Mouse (Mus musculus) lung, postnatal 0 days (tissue): ENCODE results near the gene 4931428L18Rik. TPM values are rescaled to one million over a fixed set of nuclear protein-coding genes. Genes with fewer than 3 reads are reported as not detected.
A peak's percentile ranks its signal among the peaks of the same experiment; 100 is the strongest.

ENCODE experiments used
- ATAC-seq: fragments of 200-750 bp; cut with Nextera tagmentation; 2 replicates; pipeline ENCODE4 v1.8.0; 2017; ENCODE audit warnings: moderate library complexity
- DNase-seq: peaks from one replicate; pipeline ENCODE4 v3.0.0-alpha.2; 2016; ENCODE audit warnings: low spot score
- H3K27ac ChIP-seq: fragments of 300-500 bp; sonication (generic); 2 replicates; pipeline ENCODE4 v1.5.1; 2014; ENCODE audit warnings: antibody characterized with exemption, mild to moderate bottlenecking, low read length, mixed read lengths
- H3K27me3 ChIP-seq: fragments of 300-500 bp; sonication (generic); replicated peaks from 2 replicates; pipeline ENCODE4 v1.6.1; 2014; ENCODE audit warnings: low read length, mixed read lengths; ENCODE audit not compliant: insufficient read depth
- H3K36me3 ChIP-seq: fragments of 300-500 bp; sonication (generic); 2 replicates; pipeline ENCODE4 v1.6.1; 2014; ENCODE audit warnings: low read length, mixed read lengths; ENCODE audit not compliant: insufficient read depth
- H3K4me1 ChIP-seq: fragments of 300-500 bp; sonication (generic); 2 replicates; pipeline ENCODE4 v1.6.1; 2014; ENCODE audit warnings: antibody characterized with exemption, low read depth, low read length, mixed read lengths; ENCODE audit not compliant: insufficient read depth
- H3K4me2 ChIP-seq: fragments of 300-500 bp; sonication (generic); replicated peaks from 2 replicates; pipeline ENCODE4 v1.6.1; 2014; ENCODE audit warnings: low read depth, mild to moderate bottlenecking, low read length, moderate library complexity, mixed read lengths
- H3K4me3 ChIP-seq: fragments of 300-500 bp; sonication (generic); 2 replicates; pipeline ENCODE4 v1.5.1; 2014; ENCODE audit warnings: low read depth, low read length
- H3K9ac ChIP-seq: fragments of 300-500 bp; sonication (generic); replicated peaks from 2 replicates; pipeline ENCODE4 v1.6.1; 2014; ENCODE audit warnings: low read depth, mild to moderate bottlenecking
- H3K9me3 ChIP-seq: fragments of 300-500 bp; sonication (generic); 2 replicates; pipeline ENCODE4 v1.6.1; 2016; ENCODE audit warnings: low read length, mixed read lengths
- CTCF ChIP-seq: IDR thresholded peaks from 2 replicates; pipeline ENCODE4 v1.5.1; 2016; ENCODE audit warnings: antibody characterized with exemption, mild to moderate bottlenecking
- EP300 ChIP-seq: IDR thresholded peaks from 2 replicates; pipeline ENCODE4 v1.6.1; 2016; ENCODE audit warnings: antibody characterized with exemption, mild to moderate bottlenecking, control low read depth
- WGBS: fragments of 180-500 bp; shearing (Covaris S2); extraction: QIAGEN DNeasy Blood & Tissue Kit; methylation state at CpG from one replicate; pipeline ENCODE4 v1.1.7; 2014; 5-methylcytosine and 5-hydroxymethylcytosine counted together
- polyA plus RNA-seq: library from polyadenylated mRNA; unstranded; fragments of >200 nt; fragmentation: Nextera tagmentation; extraction: Ambion mirVana; gene quantifications from 2 replicates; pipeline ENCODE4 v1.2.1, GENCODE M21; 2015

The 4931428L18Rik gene
- polyA plus RNA-seq, 1 experiment from 2014 or later: 0.43 TPM

- Histone ChIP-seq H3K9me3 (no peaks in the 10 kb centered on the region), H3K4me3 (peak overlapping the region; percentile 81), H3K36me3 (no peaks in the 10 kb centered on the region), H3K27me3 (no peaks in the 10 kb centered on the region), H3K4me1 (peaks cover 2% of the 10 kb centered on the region; the same call in 1 of the 2 replicates), H3K9ac (peak overlapping the region; percentile 52; the same call in 1 of the 2 replicates), H3K27ac (peak overlapping the region; percentile 100), H3K4me2 (peak overlapping the region; percentile 44)
- DNase-seq (no peak), ATAC-seq (no peak)
- 22% methylated on average over 5 of the region's 5 CpGs for WGBS
- no peak for TF ChIP-seq EP300
- no peak for TF ChIP-seq CTCF
These were observed 272.0 kb downstream of the 4931428L18Rik start for GRCm38 (mm10) chr1:30950456-30950835.

DNA sequence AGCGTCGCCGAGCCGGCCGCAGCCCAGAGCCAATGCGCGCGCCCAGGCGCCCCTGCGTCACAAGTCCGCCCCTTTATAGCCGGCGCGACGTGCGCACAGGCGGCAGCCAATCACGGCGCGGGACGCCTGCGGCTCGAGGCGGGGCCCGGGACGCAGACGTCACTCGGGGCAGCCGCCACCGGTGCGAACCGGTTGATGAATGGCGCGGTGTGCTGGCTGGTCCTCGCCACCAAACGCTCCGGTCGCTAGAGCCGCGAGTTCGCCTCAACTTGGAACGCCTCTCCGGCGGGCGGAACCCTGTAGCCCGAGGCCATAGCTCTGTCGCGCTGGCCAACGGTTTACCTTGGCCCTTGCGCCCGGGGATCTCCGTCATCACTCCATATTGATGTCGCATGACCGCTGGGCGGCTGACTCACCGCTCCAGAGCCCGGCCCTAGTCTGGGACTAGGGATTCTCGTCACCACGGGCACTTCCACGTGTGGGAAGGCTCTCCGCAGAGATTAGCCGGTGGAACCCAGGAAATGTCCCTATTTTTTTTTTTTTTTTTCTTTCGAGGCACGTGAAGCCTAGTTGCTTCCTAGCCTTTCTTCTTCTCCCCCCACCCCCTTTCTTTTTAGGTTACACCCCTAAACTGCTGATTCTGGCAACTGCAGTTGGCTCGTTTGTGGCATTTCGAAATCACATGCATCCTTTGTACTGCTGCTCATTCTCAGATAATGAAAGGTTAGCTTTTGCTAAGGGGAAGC is 272.6 kb downstream of the 4931428L18Rik start:
- Histone ChIP-seq H3K4me3 (peak overlapping the region; percentile 81), H3K4me2 (peak overlapping the region; percentile 44), H3K36me3 (no peaks in the 10 kb centered on the region), H3K9ac (peak overlapping the region; percentile 52), H3K27me3 (no peaks in the 10 kb centered on the region), H3K9me3 (no peaks in the 10 kb centered on the region), H3K27ac (peak overlapping the region; percentile 100), H3K4me1 (peaks cover 2% of the 10 kb centered on the region; the same call in 1 of the 2 replicates)
- ATAC-seq (peak; percentile 97), DNase-seq (peak; percentile 98)
- TF ChIP-seq EP300: peak; percentile 86
- peak; percentile 31; the same call in 1 of the 2 replicates for TF ChIP-seq CTCF
- WGBS: under 1% methylated on average over 59 of the region's 66 CpGs

- Histone ChIP-seq H3K4me1 (peaks cover 2% of the 10 kb centered on the region; the same call in 1 of the 2 replicates), H3K9ac (peak overlapping the region; percentile 98), H3K9me3 (no peaks in the 10 kb centered on the region), H3K4me2 (peak overlapping the region; percentile 55), H3K4me3 (peak overlapping the region; percentile 81), H3K36me3 (peaks cover 8% of the 10 kb centered on the region), H3K27ac (peak overlapping the region; percentile 100), H3K27me3 (no peaks in the 10 kb centered on the region)
- ATAC-seq (peak; percentile 57), DNase-seq (peak; percentile 69)
- TF ChIP-seq CTCF: no peak; the same call in 1 of the 2 replicates
- TF ChIP-seq EP300: no peak
- 1% methylated on average over 64 of the region's 85 CpGs for WGBS
These were observed 273.4 kb downstream of the 4931428L18Rik start for GRCm38 (mm10) chr1:30948950-30949639.

DNA sequence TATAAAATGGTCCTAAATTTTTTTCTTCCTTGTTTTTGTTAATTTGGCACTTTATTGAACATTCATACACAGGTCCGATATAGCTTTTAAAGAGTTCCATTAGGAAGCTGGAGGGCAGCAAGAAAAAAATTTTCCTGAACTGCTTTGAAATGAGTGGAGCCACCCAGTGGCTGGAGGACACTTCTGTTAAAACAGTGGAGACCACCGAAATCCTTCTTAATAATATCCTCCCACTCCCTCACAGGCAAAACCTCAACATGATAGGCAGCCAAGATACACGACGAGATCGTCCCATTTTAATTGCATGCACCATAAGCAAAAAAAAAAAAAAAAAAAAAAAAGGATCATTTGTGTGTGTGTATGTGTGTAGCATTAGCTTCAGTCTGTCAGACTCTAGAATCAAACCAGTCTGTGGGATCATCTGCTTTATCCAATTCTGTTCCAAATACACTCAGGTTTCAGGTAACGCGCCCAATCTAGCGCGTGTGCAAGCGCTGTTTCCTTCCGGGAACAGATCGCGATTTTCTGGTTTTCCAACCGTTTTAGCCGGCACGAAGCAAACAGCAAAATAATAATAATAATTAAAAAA is 274.0 kb downstream of the 4931428L18Rik start:
- DNase-seq: peak; percentile 79
- H3K9ac ChIP-seq: peak overlapping the region; percentile 98
- H3K27ac ChIP-seq: peak overlapping the region; percentile 100
- peak overlapping the region; percentile 55 for H3K4me2 ChIP-seq
- H3K9me3 ChIP-seq: no peaks in the 10 kb centered on the region
- TF ChIP-seq EP300 (no peak), CTCF (peak; percentile 62)
- H3K4me3 ChIP-seq: peak overlapping the region; percentile 81
- no peaks in the 10 kb centered on the region for H3K27me3 ChIP-seq
- peaks cover 13% of the 10 kb centered on the region for H3K36me3 ChIP-seq
- WGBS: under 1% methylated on average over 16 of the region's 16 CpGs
- no peak for ATAC-seq
- peaks cover 2% of the 10 kb centered on the region; the same call in 1 of the 2 replicates for H3K4me1 ChIP-seq

Other genes starting within 250 kb of the 4931428L18Rik start
- gene AC153137.1, start 244.7 kb downstream of the 4931428L18Rik start, polyA plus RNA-seq: 0.20 and 0.57 TPM in 2 replicates
- not detected in 2 replicates for gene Lgsn, start 46.3 kb downstream of the 4931428L18Rik start, polyA plus RNA-seq
- not detected in 2 replicates for gene Pih1d3, start 154 bp upstream of the 4931428L18Rik start, polyA plus RNA-seq